Mouse (Mus musculus): ENCODE measurements around the gene Cage1. TPM values are rescaled to one million over a fixed set of nuclear protein-coding genes. Genes with fewer than 3 reads are reported as not detected.

Gene Cage1
- polyA plus RNA-seq, 1 experiment: 2.2 TPM

- H3K4me3 ChIP-seq (ENCODE audit: insufficient read depth, low read length): no peak overlapping the region
- H3K4me1 ChIP-seq (ENCODE audit: control insufficient read depth, insufficient read depth, low read length): no peaks in the 10 kb centered on the region; the same call in 1 of the 2 replicates
- no peak for TF ChIP-seq CTCF (IDR thresholded peaks at IDR 0.05; ENCODE audit: extremely low read depth, insufficient read depth, low read length)
- H3K27ac ChIP-seq (ENCODE audit: insufficient read depth, low read length): no peak overlapping the region
Observed at GRCm38 (mm10) chr13:37969988-37970387, 66.9 kb downstream of the Cage1 start.

DNA sequence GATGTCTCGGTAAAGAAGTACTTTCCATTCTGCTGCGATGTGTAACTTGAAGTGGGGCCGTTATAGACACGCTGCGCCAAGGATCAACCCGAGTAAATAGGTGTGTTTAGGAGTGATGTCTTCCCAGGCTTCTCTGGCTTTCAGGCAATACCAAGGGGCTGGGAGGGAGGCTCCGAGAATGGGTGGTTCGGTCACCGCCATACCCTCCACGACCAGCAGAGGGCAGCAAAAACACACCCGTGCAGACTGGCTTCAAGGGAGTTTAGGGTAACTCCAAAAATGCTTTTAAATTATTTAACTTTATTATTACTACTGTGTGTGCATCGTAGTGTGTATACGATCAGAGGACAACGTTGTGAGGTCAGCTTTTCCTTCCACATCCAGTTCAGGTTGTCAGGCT, 67.5 kb downstream of the Cage1 start:
- Histone ChIP-seq H3K27ac (ENCODE audit: insufficient read depth, low read length) (no peak overlapping the region), H3K4me3 (ENCODE audit: insufficient read depth, low read length) (no peak overlapping the region), H3K4me1 (ENCODE audit: control insufficient read depth, insufficient read depth, low read length) (no peaks in the 10 kb centered on the region; the same call in 1 of the 2 replicates)
- TF ChIP-seq POLR2A (IDR thresholded peaks at IDR 0.05; ENCODE audit: extremely low read depth, insufficient read depth, low read length) (no peak), CTCF (IDR thresholded peaks at IDR 0.05; ENCODE audit: extremely low read depth, insufficient read depth, low read length) (peak; percentile 86)

DNA sequence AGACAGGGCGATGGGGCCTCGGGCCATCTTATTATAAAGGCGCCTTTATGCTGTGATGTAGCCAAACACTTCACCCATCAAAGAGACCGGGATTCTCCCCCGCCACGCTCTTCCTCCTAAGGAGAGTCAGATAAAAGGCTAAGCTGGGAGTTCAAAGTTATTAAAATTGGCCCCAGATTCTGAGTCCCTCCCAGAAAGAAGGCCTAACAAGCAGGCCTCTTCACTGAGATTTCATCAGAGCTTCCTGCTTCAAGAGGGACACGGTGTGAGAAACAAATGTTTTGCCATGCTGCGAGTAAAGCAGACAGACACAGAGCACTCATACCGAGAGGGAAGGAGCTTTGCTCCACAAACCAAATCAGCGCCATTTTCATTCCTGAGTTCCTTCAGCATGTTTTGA, 69.3 kb downstream of the Cage1 start:
- Histone ChIP-seq H3K4me1 (ENCODE audit: control insufficient read depth, insufficient read depth, low read length) (peaks cover 2% of the 10 kb centered on the region; the same call in 1 of the 2 replicates), H3K27ac (ENCODE audit: insufficient read depth, low read length) (no peak overlapping the region), H3K4me3 (ENCODE audit: insufficient read depth, low read length) (no peak overlapping the region)
- no peak for TF ChIP-seq POLR2A (IDR thresholded peaks at IDR 0.05; ENCODE audit: extremely low read depth, insufficient read depth, low read length)

- no peak for TF ChIP-seq CTCF (IDR thresholded peaks at IDR 0.05; ENCODE audit: extremely low read depth, insufficient read depth, low read length)
- TF ChIP-seq POLR2A (IDR thresholded peaks at IDR 0.05; ENCODE audit: extremely low read depth, insufficient read depth, low read length): no peak
- peaks cover 2% of the 10 kb centered on the region; the same call in 1 of the 2 replicates for H3K4me1 ChIP-seq (ENCODE audit: control insufficient read depth, insufficient read depth, low read length)
- H3K4me3 ChIP-seq (ENCODE audit: insufficient read depth, low read length): no peak overlapping the region
- H3K27ac ChIP-seq (ENCODE audit: insufficient read depth, low read length): no peak overlapping the region
Observed at GRCm38 (mm10) chr13:37967052-37967437, 69.8 kb downstream of the Cage1 start.

DNA sequence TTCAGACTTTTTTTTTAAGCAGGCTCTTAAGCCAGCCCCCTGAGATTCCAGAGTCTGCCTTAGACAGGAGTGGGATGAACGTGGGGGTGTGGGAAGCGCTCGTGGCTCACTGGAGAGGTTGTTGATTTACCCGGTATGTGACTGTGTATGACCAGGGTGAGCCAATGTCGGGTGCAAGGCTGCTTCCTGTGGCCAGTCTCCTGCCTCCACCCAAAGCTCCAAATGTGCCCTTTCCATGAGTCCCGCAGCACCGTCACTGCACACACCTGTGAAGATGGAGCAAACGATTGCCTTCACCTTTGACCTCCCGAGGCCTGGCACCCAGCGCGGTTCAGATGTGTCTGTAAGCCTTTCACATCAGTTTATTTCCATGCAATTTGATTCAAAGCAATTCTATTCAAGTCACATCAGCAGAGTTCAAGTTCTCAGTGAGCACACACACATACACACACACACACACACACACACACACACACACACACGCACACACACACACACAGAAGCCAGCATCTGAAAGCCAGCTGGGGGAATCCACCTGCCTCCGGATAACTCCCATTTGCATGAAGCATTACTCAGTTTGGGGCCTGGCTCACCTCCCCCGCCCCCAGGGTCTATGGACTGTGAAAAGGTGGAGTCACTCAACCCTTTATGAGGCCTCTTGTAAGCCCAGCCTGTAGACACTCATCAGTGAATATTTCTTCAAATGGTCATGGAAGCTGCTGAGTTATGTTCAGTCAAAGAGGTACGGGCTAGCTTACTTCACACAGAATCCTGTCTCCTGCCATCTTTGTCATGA, 70.4 kb downstream of the Cage1 start:
- H3K4me1 ChIP-seq (ENCODE audit: control insufficient read depth, insufficient read depth, low read length): peaks cover 2% of the 10 kb centered on the region; the same call in 1 of the 2 replicates
- H3K4me3 ChIP-seq (ENCODE audit: insufficient read depth, low read length): no peak overlapping the region
- TF ChIP-seq CTCF (IDR thresholded peaks at IDR 0.05; ENCODE audit: extremely low read depth, insufficient read depth, low read length) (no peak), POLR2A (IDR thresholded peaks at IDR 0.05; ENCODE audit: extremely low read depth, insufficient read depth, low read length) (no peak)
- H3K27ac ChIP-seq (ENCODE audit: insufficient read depth, low read length): no peak overlapping the region

DNA sequence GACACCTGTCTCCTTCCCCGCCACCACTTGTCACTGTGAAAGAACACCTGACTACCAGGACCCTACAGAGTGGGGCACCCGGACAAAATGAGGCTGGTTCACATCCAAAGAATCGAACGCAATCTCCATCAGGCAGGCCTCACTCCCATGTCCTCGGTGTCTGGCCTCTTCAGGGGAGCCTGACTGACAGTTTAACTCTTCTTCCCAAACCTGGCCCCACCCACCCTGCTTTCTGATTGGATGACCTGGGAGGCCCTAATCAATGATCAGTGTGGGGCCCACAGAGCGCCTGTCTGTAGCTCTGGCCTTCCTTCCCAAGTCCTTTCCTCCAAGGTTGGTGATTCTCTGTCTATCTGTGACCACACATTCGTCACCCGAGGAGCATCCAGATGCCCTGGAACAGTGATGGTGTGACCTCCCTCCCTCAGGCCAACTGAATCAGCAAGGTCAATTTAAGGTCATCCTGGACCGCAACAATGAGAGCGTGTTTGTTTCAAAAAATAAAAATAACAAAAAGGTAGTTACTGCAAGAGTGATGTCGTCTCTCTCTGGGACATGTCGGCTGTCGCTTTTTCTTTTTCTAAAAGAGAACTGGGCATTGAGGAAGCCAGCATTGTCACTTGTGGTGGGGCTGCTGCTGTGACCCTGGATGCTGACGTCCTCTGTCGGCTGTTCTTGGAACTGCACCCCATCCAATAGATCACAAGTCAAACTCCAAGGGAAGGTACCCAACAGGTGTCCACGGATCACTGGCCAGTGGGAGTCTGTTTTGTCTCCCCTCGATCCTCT, 71.5 kb downstream of the Cage1 start:
- no peak for TF ChIP-seq POLR2A (IDR thresholded peaks at IDR 0.05; ENCODE audit: extremely low read depth, insufficient read depth, low read length)
- TF ChIP-seq CTCF (IDR thresholded peaks at IDR 0.05; ENCODE audit: extremely low read depth, insufficient read depth, low read length): peak; percentile 16; the same call in 1 of the 2 replicates
- Histone ChIP-seq H3K4me1 (ENCODE audit: control insufficient read depth, insufficient read depth, low read length) (peaks cover 2% of the 10 kb centered on the region; the same call in 1 of the 2 replicates), H3K4me3 (ENCODE audit: insufficient read depth, low read length) (no peak overlapping the region)

GRCm38 (mm10) chr13:37964128-37965087, 72.5 kb downstream of the Cage1 start:
- H3K27ac ChIP-seq (ENCODE audit: insufficient read depth, low read length): no peak overlapping the region
- TF ChIP-seq POLR2A (IDR thresholded peaks at IDR 0.05; ENCODE audit: extremely low read depth, insufficient read depth, low read length) (no peak), CTCF (IDR thresholded peaks at IDR 0.05; ENCODE audit: extremely low read depth, insufficient read depth, low read length) (no peak)
- H3K4me1 ChIP-seq (ENCODE audit: control insufficient read depth, insufficient read depth, low read length): peaks cover 2% of the 10 kb centered on the region; the same call in 1 of the 2 replicates
- no peak overlapping the region for H3K4me3 ChIP-seq (ENCODE audit: insufficient read depth, low read length)

More for the DNA sequence above, 71.5 kb downstream of the Cage1 start:
- H3K27ac ChIP-seq (ENCODE audit: insufficient read depth, low read length): no peak overlapping the region

DNA sequence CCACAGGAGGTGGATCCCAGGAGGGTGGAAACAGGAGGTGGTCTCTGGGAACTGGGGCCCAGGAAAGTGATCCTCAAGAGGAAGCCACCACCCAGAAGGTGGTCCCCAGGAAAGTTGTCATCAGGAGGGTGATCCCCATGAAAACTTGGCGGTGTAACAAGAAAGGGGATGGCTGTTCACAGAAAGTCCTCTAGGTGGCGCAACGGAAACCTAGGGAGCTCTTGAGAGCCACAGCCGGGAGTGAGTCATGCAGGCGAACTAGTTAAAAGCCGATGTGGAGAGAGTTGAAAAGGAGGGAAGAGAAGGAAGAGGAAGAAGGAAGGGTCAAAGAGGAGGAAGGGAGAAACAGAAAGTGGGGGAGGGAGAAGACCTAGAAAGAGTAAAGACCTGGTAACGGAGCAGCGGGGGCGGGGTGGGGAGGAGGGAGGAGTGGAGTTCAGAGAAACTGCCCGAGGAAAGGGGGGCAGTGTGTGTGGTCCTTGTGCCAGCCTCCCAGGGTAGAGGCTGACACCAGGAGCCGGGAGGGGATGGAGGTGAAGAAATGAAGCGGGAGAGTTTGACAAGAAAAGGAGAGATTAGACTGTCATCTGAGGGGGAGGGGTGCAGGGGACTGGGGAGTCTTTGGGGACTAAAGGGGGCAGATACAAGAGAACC, 73.4 kb downstream of the Cage1 start:
- H3K27ac ChIP-seq (ENCODE audit: insufficient read depth, low read length): no peak overlapping the region
- peaks cover 2% of the 10 kb centered on the region; the same call in 1 of the 2 replicates for H3K4me1 ChIP-seq (ENCODE audit: control insufficient read depth, insufficient read depth, low read length)
- no peak overlapping the region for H3K4me3 ChIP-seq (ENCODE audit: insufficient read depth, low read length)
- TF ChIP-seq CTCF (IDR thresholded peaks at IDR 0.05; ENCODE audit: extremely low read depth, insufficient read depth, low read length) (peak; percentile 68), POLR2A (IDR thresholded peaks at IDR 0.05; ENCODE audit: extremely low read depth, insufficient read depth, low read length) (no peak)
